Mouse (Mus musculus): ENCODE results near the gene Rassf4. TPM values are rescaled to one million over a fixed set of nuclear protein-coding genes. Genes with fewer than 3 reads are reported as not detected.

Rassf4 gene
- total and polyA plus RNA-seq, 3 experiments = 0.08 TPM; not detected in 1

DNA sequence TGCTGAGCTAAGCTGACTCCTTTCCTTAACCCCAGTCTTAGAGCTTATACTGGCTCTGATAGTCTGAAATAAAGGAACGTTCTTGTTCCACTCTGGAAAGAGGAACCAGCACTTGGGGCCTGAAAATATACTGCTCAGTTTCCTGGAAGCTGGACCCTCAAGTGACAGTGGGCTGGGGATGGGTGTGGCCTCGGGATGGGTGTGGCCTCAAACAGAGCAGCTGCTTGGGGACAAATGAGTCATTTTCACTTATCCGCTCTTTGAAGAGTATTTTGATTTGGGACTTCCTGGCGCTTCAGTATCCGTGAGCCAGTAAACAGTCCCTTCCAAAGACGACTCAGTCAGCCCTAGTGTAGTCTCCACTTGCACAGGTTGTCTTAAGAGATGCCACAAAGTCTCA lies 8.6 kb upstream of the Rassf4 start:
- H3K4me1 ChIP-seq (ENCODE audit: control insufficient read depth in 1 of 2, insufficient read depth in 2 of 2, low read length in 2 of 2) = no peaks in the 10 kb centered on the region
- DNase-seq (ENCODE audit: low read depth, low spot score) = no peak
- H3K36me3 ChIP-seq (ENCODE audit: control insufficient read depth in 1 of 2, insufficient read depth in 2 of 2, low read length in 2 of 2) = no peaks in the 10 kb centered on the region
- no peak overlapping the region for H3K9ac ChIP-seq (ENCODE audit: control insufficient read depth, low read depth, low read length, poor library complexity, severe bottlenecking)
- no peak overlapping the region for H3K27ac ChIP-seq (ENCODE audit: control insufficient read depth, low read depth, low read length)
- H3K9me3 ChIP-seq (replicated peaks; ENCODE audit: insufficient read depth, low read length) = no peaks in the 10 kb centered on the region
- H3K79me2 ChIP-seq (ENCODE audit: control insufficient read depth, insufficient read depth, low read length, poor library complexity) = no peaks in the 10 kb centered on the region
- H3K4me3 ChIP-seq (ENCODE audit: control insufficient read depth in 1 of 2, insufficient read depth in 1 of 2, low read depth in 2 of 2, low read length in 2 of 2) = no peak overlapping the region
- no peaks in the 10 kb centered on the region for H3K27me3 ChIP-seq (ENCODE audit: control insufficient read depth in 1 of 2, insufficient read depth in 2 of 2, low read length in 2 of 2)
- TF ChIP-seq MEF2A (IDR thresholded peaks at IDR 0.05; ENCODE audit: extremely low read depth, insufficient replicate concordance, low read depth, low read length, poor library complexity, severe bottlenecking) (no peak), ZMIZ1 (IDR thresholded peaks at IDR 0.05; ENCODE audit: low read depth, low read length) (no peak), TAL1 (IDR thresholded peaks at IDR 0.05; ENCODE audit: low read length) (no peak), GATA1 (IDR thresholded peaks at IDR 0.05; ENCODE audit: low read depth, low read length) (no peak), EP300 (IDR thresholded peaks at IDR 0.05; ENCODE audit: low read depth in 1 of 2, low read length in 2 of 2) (no peak), GABPA (IDR thresholded peaks at IDR 0.05; ENCODE audit: low read depth, low read length) (no peak), USF1 (IDR thresholded peaks at IDR 0.05; ENCODE audit: low read depth, low read length) (no peak), MXI1 (IDR thresholded peaks at IDR 0.05; ENCODE audit: low read depth, low read length) (no peak), CHD1 (IDR thresholded peaks at IDR 0.05; ENCODE audit: low read depth, low read length) (no peak), NRF1 (IDR thresholded peaks at IDR 0.05; ENCODE audit: insufficient read depth, low read depth, low read length, poor library complexity, severe bottlenecking) (no peak), RAD21 (IDR thresholded peaks at IDR 0.05; ENCODE audit: low read depth, low read length) (no peak), HCFC1 (IDR thresholded peaks at IDR 0.05; ENCODE audit: low read depth, low read length) (no peak), RCOR1 (IDR thresholded peaks at IDR 0.05; ENCODE audit: low read depth, low read length) (no peak), POLR2A (IDR thresholded peaks at IDR 0.05; ENCODE audit: control insufficient read depth in 1 of 2, insufficient read depth in 1 of 2, low read depth in 1 of 2, low read length in 2 of 2, poor library complexity in 1 of 2) (no peak), MAZ (IDR thresholded peaks at IDR 0.05; ENCODE audit: low read depth, low read length) (no peak), TBP (IDR thresholded peaks at IDR 0.05; ENCODE audit: low read depth, low read length) (no peak)

DNA sequence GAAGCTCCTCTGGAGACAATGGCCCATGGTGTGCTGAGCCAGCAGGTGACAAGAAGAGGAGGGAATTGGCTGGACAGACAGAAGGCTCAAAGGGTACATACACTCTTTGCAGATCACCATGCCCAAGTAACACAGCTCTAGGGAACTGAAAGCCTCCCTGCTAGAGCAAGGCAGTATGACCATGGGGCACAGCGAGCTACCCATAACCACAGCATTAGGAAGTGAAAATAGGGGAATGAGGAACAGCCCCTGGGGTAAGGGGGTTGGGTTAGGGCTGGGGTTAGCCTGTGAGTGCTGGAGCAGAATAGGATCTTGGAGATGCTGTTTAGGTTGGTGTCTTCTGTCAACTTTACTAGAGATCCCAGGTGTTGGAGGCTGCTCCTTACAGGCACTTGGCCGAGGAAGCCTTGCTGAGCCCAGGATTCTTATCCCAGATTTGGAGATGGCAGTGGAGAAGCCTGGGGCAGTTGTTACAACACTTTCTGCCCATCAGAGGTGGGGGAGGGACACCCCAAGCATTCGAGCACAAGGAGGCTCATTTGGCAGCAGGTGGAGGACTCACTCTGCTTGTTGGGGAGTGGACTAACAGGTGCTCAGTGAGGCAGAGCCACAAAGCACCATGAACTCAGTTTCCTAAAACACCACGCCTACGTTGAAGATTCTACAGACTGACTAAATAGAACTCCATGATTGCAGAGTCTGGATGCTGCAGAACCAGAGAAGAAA lies 6.0 kb upstream of the Rassf4 start:
- no peaks in the 10 kb centered on the region for H3K4me1 ChIP-seq (ENCODE audit: control insufficient read depth in 1 of 2, insufficient read depth in 2 of 2, low read length in 2 of 2)
- H3K79me2 ChIP-seq (ENCODE audit: control insufficient read depth, insufficient read depth, low read length, poor library complexity) = no peaks in the 10 kb centered on the region
- DNase-seq (ENCODE audit: low read depth, low spot score) = no peak
- no peaks in the 10 kb centered on the region for H3K9me3 ChIP-seq (replicated peaks; ENCODE audit: insufficient read depth, low read length)
- no peaks in the 10 kb centered on the region for H3K27me3 ChIP-seq (ENCODE audit: control insufficient read depth in 1 of 2, insufficient read depth in 2 of 2, low read length in 2 of 2)
- no peak for TF ChIP-seq POLR2A (IDR thresholded peaks at IDR 0.05; ENCODE audit: control insufficient read depth in 1 of 2, insufficient read depth in 1 of 2, low read depth in 1 of 2, low read length in 2 of 2, poor library complexity in 1 of 2)
- TF ChIP-seq MXI1 (IDR thresholded peaks at IDR 0.05; ENCODE audit: low read depth, low read length) = no peak
- no peak for TF ChIP-seq EP300 (IDR thresholded peaks at IDR 0.05; ENCODE audit: low read depth in 1 of 2, low read length in 2 of 2)
- no peak for TF ChIP-seq MAFK (IDR thresholded peaks at IDR 0.05; ENCODE audit: borderline replicate concordance, low read depth, low read length)
- no peak for TF ChIP-seq CTCF (IDR thresholded peaks at IDR 0.05 in 2 of 3, conservative IDR thresholded peaks at IDR 0.05 in 1 of 3; ENCODE audit: control insufficient read depth in 1 of 3, insufficient read depth in 1 of 3, low read depth in 2 of 3, low read length in 3 of 3, poor library complexity in 1 of 3, severe bottlenecking in 1 of 3)
- TF ChIP-seq ZKSCAN1 (IDR thresholded peaks at IDR 0.05; ENCODE audit: low read depth, low read length) = no peak
- TF ChIP-seq RCOR1 (IDR thresholded peaks at IDR 0.05; ENCODE audit: low read depth, low read length) = no peak
- TF ChIP-seq CHD1 (IDR thresholded peaks at IDR 0.05; ENCODE audit: low read depth, low read length) = no peak
- no peak for TF ChIP-seq BHLHE40 (IDR thresholded peaks at IDR 0.05; ENCODE audit: borderline replicate concordance, low read depth, low read length)
- TF ChIP-seq TCF12 (IDR thresholded peaks at IDR 0.05; ENCODE audit: low read depth, low read length) = no peak
- TF ChIP-seq KAT2A (conservative IDR thresholded peaks at IDR 0.05; ENCODE audit: low read depth, low read length) = no peak
- no peak for TF ChIP-seq POLR2AphosphoS2 (IDR thresholded peaks at IDR 0.05; ENCODE audit: low read length)
- TF ChIP-seq ELF1 (IDR thresholded peaks at IDR 0.05; ENCODE audit: low read depth, low read length) = no peak
- TF ChIP-seq POLR2AphosphoS5 (IDR thresholded peaks at IDR 0.05; ENCODE audit: borderline replicate concordance, low read depth, low read length) = no peak
- TF ChIP-seq TBP (IDR thresholded peaks at IDR 0.05; ENCODE audit: low read depth, low read length) = no peak
- no peak for TF ChIP-seq MYB (IDR thresholded peaks at IDR 0.05; ENCODE audit: low read depth, low read length)
- no peak for TF ChIP-seq SIN3A (IDR thresholded peaks at IDR 0.05; ENCODE audit: low read length)
- no peak for TF ChIP-seq ZMIZ1 (IDR thresholded peaks at IDR 0.05; ENCODE audit: low read depth, low read length)
- no peak for TF ChIP-seq MEF2A (IDR thresholded peaks at IDR 0.05; ENCODE audit: extremely low read depth, insufficient replicate concordance, low read depth, low read length, poor library complexity, severe bottlenecking)
- H3K9ac ChIP-seq (ENCODE audit: control insufficient read depth, low read depth, low read length, poor library complexity, severe bottlenecking) = no peak overlapping the region
- no peak overlapping the region for H3K27ac ChIP-seq (ENCODE audit: control insufficient read depth, low read depth, low read length)
- H3K36me3 ChIP-seq (ENCODE audit: control insufficient read depth in 1 of 2, insufficient read depth in 2 of 2, low read length in 2 of 2) = no peaks in the 10 kb centered on the region
- H3K4me3 ChIP-seq (ENCODE audit: control insufficient read depth in 1 of 2, insufficient read depth in 1 of 2, low read depth in 2 of 2, low read length in 2 of 2) = no peak overlapping the region

Data from MEL (cell line).